Mouse (Mus musculus): Measurements from ENCODE around the gene Sipa1l2. TPM values are rescaled to one million over a fixed set of nuclear protein-coding genes. Genes with fewer than 3 reads are reported as not detected.

Gene Sipa1l2
- polyA plus RNA-seq (2014; fragmentation: Nextera tagmentation; extraction: Ambion mirVana): 4.7 and 4.8 TPM in 2 replicates

DNA sequence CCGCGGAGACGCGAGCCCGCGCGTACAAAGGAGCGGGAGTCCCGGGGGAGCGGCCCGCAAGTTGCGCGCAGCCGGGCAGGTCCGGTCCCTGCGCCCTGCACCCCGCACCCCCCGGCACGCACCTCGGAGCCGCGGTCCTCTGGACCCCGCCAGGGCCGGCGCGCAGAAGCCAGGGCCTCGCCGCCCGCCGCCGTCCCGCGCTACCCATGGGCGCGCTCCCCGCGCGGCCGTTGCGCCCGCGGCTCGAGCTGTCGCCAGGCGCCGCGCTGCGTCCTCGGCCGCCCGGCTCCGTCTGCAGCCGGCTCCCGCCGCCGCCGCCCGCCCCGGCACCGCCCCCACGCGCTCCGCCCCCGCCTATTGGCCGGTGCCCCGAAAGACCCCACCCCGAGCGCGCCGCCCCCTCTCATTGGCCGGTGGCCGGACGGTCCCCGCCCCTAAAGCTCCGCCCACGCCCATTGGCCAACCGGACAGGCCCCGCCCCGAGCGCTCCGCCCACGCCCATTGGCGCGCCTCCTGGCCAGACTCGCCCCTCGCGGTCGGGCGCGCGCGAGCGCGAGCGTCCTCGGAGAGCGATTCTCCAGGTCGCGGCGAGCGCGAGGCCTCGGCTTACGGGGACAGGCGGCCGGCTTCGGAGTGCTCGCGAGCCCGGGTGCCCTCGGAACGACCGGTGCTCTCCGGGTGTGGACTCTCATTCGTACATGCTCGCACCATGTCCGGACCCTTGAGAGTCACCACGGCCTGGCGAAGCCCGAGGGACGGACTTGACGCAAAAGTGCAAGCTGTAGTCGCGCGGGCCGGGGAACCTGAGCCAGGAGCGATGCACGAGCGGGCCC lies at the start of gene Sipa1l2:
TSS of gene Sipa1l2 (minus strand) at position 276 of the 833 bp plus-strand sequence.
- Histone ChIP-seq H3K27me3 (replicated peaks; ENCODE audit: control insufficient read depth, insufficient read depth, low read length) (no peaks in the 10 kb centered on the region), H3K4me3 (ENCODE audit: low read depth, low read length) (peak within 1 kb of the TSS; percentile 68), H3K36me3 (ENCODE audit: control insufficient read depth, insufficient read depth, low read length) (no peaks in the 10 kb centered on the region), H3K27ac (ENCODE audit: low read depth, low read length) (no peak within 1 kb of the TSS; the same call in 1 of the 2 replicates), H3K9me3 (ENCODE audit: control insufficient read depth, low read length) (no peaks in the 10 kb centered on the region), H3K4me1 (replicated peaks; ENCODE audit: control insufficient read depth, insufficient read depth, low read length) (peaks cover 7% of the 10 kb centered on the region), H3K4me2 (peak within 1 kb of the TSS; percentile 93), H3K9ac (ENCODE audit: low read depth, low read length) (peak within 1 kb of the TSS; percentile 69)
- WGBS: under 1% methylated on average over 122 of the region's 129 CpGs
- ATAC-seq (replicated peaks; ENCODE audit: low FRiP score): peak; percentile 93
- peak; percentile 99 for DNase-seq (ENCODE audit: low spot score)

DNA sequence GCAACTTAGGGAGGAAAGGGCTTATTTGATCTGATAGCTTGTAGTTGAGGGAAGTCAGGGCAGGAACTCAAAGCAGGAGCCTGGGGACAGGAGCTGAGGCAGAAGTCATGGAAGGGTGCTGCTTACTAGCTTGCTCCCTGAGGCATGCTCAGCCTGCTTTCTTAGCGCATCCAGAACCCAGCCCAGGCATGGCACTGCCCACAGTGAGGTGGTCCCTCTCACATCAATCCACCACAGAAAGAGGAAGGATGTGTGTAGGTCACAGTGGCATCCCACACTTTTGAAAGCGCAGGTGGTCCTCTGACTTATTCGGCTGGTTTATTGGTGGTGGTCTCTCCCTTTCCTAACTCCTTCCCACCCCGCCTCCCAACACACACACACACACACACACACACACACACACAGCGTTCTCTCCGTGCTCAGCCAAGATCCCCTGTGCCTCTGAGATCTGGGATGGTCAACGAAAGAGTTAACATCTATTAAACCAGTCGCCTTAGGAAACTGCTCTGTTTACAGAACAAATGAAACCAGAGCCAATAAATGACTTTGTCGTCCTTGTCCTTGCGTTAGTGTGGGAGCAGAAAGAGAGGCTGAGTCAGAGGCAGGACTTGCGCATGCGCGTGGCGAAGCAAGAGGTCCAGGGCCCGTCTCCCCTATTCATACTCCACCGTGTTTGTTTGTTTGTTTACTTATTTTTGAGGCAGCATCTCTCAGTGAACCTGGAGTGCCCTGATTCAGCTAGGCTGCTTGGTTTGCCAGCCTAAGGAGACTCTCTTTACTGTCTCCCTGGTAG lies 49.1 kb upstream of the Sipa1l2 start:
- H3K4me1 ChIP-seq (replicated peaks; ENCODE audit: control insufficient read depth, insufficient read depth, low read length): peaks cover 15% of the 10 kb centered on the region
- no peak overlapping the region for H3K4me2 ChIP-seq
- DNase-seq (ENCODE audit: low spot score): no peak
- no peaks in the 10 kb centered on the region for H3K27me3 ChIP-seq (replicated peaks; ENCODE audit: control insufficient read depth, insufficient read depth, low read length)
- H3K4me3 ChIP-seq (ENCODE audit: low read depth, low read length): no peak overlapping the region
- ATAC-seq (replicated peaks; ENCODE audit: low FRiP score): no peak
- H3K9ac ChIP-seq (ENCODE audit: low read depth, low read length): no peak overlapping the region
- WGBS: 75% methylated on average over 16 of the region's 16 CpGs
- H3K27ac ChIP-seq (ENCODE audit: low read depth, low read length): no peak overlapping the region
- no peaks in the 10 kb centered on the region for H3K9me3 ChIP-seq (ENCODE audit: control insufficient read depth, low read length)
- H3K36me3 ChIP-seq (ENCODE audit: control insufficient read depth, insufficient read depth, low read length): no peaks in the 10 kb centered on the region

GRCm38 (mm10) chr8:125616935-125617334 lies 47.3 kb upstream of the Sipa1l2 start:
- 67% methylated on average over 5 of the region's 5 CpGs for WGBS

DNA sequence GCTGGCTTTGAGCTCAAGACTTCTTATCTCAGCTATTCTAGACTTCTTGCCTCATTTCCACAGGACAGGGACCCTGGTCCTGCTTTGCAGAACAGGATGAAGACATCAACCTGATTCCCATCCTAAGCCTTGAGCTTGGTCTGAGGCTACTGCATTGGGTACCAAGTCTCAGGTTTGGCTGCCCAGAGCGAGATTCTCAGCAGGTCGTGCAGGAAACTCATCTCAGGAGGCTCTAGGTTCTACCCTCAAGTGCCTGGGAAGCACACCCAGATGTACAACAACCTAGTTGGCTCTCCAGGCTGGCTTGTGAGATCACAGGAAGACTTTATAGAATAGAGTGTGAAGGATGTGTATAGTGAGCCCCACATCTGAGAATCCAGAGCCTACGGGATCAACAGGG lies 46.4 kb upstream of the Sipa1l2 start:
- no peak overlapping the region for H3K4me3 ChIP-seq (ENCODE audit: low read depth, low read length)
- DNase-seq (ENCODE audit: low spot score) (no peak), ATAC-seq (replicated peaks; ENCODE audit: low FRiP score) (no peak)
- no peaks in the 10 kb centered on the region for H3K27me3 ChIP-seq (replicated peaks; ENCODE audit: control insufficient read depth, insufficient read depth, low read length)
- no peak overlapping the region for H3K4me2 ChIP-seq
- no peak overlapping the region for H3K27ac ChIP-seq (ENCODE audit: low read depth, low read length)
- no peaks in the 10 kb centered on the region for H3K9me3 ChIP-seq (ENCODE audit: control insufficient read depth, low read length)
- peaks cover 15% of the 10 kb centered on the region for H3K4me1 ChIP-seq (replicated peaks; ENCODE audit: control insufficient read depth, insufficient read depth, low read length)
- H3K9ac ChIP-seq (ENCODE audit: low read depth, low read length): no peak overlapping the region
- no peaks in the 10 kb centered on the region for H3K36me3 ChIP-seq (ENCODE audit: control insufficient read depth, insufficient read depth, low read length)
- 82% methylated on average over 3 of the region's 3 CpGs for WGBS

More at GRCm38 (mm10) chr8:125616935-125617334, 47.3 kb upstream of the Sipa1l2 start:
- ATAC-seq (replicated peaks; ENCODE audit: low FRiP score) (no peak), DNase-seq (ENCODE audit: low spot score) (no peak)
- Histone ChIP-seq H3K27me3 (replicated peaks; ENCODE audit: control insufficient read depth, insufficient read depth, low read length) (no peaks in the 10 kb centered on the region), H3K36me3 (ENCODE audit: control insufficient read depth, insufficient read depth, low read length) (no peaks in the 10 kb centered on the region), H3K4me2 (no peak overlapping the region), H3K4me3 (ENCODE audit: low read depth, low read length) (no peak overlapping the region), H3K4me1 (replicated peaks; ENCODE audit: control insufficient read depth, insufficient read depth, low read length) (peaks cover 15% of the 10 kb centered on the region), H3K9me3 (ENCODE audit: control insufficient read depth, low read length) (no peaks in the 10 kb centered on the region), H3K27ac (ENCODE audit: low read depth, low read length) (no peak overlapping the region), H3K9ac (ENCODE audit: low read depth, low read length) (no peak overlapping the region)

DNA sequence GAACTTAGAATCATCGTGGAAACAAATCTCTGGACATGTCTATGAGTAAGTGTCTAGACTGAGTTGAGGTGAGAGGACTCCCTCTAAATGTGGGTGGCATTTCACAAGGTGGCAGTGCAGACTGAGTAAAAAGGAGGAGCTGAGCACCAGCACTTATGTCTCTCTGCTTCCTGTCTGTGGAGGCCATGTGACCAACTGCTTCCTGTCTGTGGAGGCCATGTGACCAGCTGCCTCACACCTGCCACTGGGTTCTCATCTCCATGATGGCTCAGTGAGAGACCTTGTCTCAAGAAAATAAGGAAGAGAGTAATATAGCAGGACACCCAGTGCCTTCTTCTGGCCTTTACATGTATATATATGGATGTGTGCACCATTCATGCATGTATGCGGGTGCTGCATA lies 43.9 kb upstream of the Sipa1l2 start:
- H3K9ac ChIP-seq (ENCODE audit: low read depth, low read length): no peak overlapping the region
- H3K4me2 ChIP-seq: no peak overlapping the region
- no peak for ATAC-seq (replicated peaks; ENCODE audit: low FRiP score)
- 88% methylated on average over 2 of the region's 2 CpGs for WGBS
- no peaks in the 10 kb centered on the region for H3K36me3 ChIP-seq (ENCODE audit: control insufficient read depth, insufficient read depth, low read length)
- no peaks in the 10 kb centered on the region for H3K27me3 ChIP-seq (replicated peaks; ENCODE audit: control insufficient read depth, insufficient read depth, low read length)
- no peak overlapping the region for H3K27ac ChIP-seq (ENCODE audit: low read depth, low read length)
- H3K4me1 ChIP-seq (replicated peaks; ENCODE audit: control insufficient read depth, insufficient read depth, low read length): peaks cover 5% of the 10 kb centered on the region; the same call in 1 of the 2 replicates
- no peak overlapping the region for H3K4me3 ChIP-seq (ENCODE audit: low read depth, low read length)
- DNase-seq (ENCODE audit: low spot score): no peak
- no peaks in the 10 kb centered on the region for H3K9me3 ChIP-seq (ENCODE audit: control insufficient read depth, low read length)

DNA sequence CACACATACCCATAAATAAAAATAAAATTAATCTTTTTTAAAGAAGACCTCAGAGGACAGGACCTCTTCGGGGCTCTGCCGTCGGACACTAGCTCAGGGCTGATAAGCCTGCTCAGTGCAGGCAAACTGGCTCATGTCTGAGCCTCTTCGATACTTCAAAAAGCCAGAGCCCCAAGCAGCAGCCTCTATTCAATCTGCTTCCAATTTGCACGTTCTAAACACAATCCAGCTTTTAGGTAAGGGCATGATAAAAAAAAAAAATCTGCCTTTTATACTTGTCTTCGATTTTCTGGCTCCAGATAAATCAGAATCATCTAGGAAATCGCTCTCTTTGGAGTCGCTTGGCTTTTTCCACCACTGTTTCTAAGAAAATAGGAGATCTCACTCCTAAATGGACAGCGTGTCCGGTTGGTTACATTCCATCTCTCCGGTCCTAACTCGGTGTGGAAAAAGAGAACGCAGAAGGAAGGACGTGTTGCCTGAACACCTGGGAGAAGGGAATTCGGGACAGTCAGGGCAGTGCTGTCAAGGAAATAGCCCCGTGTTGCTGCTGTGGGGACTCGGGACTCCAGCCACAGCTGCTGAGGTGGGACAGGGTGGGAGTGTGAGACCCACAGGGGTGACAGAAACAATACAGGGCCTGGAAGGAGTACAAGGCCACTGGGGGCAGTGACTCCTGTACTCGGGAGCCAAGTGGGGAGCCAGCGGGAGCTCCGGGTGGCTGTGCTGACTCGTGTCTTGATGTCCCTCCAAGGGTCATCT lies 42.4 kb upstream of the Sipa1l2 start:
- Histone ChIP-seq H3K9me3 (ENCODE audit: control insufficient read depth, low read length) (no peaks in the 10 kb centered on the region), H3K27me3 (replicated peaks; ENCODE audit: control insufficient read depth, insufficient read depth, low read length) (no peaks in the 10 kb centered on the region), H3K4me3 (ENCODE audit: low read depth, low read length) (no peak overlapping the region), H3K4me1 (replicated peaks; ENCODE audit: control insufficient read depth, insufficient read depth, low read length) (0 out of 2 replicates have a peak, but pooled peaks cover under 1% of the 10 kb centered on the region), H3K27ac (ENCODE audit: low read depth, low read length) (no peak overlapping the region), H3K4me2 (no peak overlapping the region), H3K9ac (ENCODE audit: low read depth, low read length) (no peak overlapping the region), H3K36me3 (ENCODE audit: control insufficient read depth, insufficient read depth, low read length) (no peaks in the 10 kb centered on the region)
- ATAC-seq (replicated peaks; ENCODE audit: low FRiP score) (no peak), DNase-seq (ENCODE audit: low spot score) (no peak)
- WGBS: 75% methylated on average over 21 of the region's 21 CpGs

DNA sequence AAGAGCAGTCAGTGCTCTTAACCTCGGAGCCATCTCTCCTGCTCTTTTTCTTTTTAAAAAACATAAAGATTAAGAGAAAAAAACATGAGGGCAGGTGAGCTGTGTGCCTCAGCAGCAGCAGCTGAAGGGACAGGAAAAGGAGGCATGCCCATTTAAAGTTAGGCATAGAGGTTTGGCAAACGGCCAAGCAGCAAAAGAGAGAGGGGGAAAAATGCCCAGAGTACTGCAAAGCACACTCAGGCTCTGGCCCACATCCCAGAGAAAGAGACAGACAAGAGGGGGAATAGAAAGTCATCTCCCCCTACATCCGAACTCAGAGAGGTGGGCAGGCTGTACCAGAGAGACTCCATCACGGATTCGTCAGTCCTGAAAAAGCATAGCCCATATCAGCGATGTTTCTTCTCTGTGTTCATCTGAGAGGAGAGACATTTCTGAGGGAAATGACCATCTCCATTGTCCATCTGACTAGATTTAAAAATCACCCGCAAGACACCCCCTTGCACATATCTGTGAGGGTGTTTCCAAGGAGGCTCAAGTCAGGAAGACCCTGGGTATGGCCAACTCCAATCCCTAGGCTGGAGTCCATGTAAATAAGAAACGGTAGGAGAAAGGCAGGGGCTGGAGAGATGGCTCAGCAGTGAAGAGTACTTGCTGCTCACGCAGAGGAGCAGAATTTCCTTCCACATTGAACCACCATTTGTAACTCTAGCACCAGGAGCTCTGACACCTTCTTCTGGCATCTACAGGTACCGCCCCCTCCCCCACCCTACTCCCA lies 41.6 kb upstream of the Sipa1l2 start:
- Histone ChIP-seq H3K4me2 (no peak overlapping the region), H3K9me3 (ENCODE audit: control insufficient read depth, low read length) (no peaks in the 10 kb centered on the region), H3K36me3 (ENCODE audit: control insufficient read depth, insufficient read depth, low read length) (no peaks in the 10 kb centered on the region), H3K27ac (ENCODE audit: low read depth, low read length) (no peak overlapping the region), H3K4me3 (ENCODE audit: low read depth, low read length) (no peak overlapping the region), H3K27me3 (replicated peaks; ENCODE audit: control insufficient read depth, insufficient read depth, low read length) (no peaks in the 10 kb centered on the region), H3K4me1 (replicated peaks; ENCODE audit: control insufficient read depth, insufficient read depth, low read length) (no peaks in the 10 kb centered on the region), H3K9ac (ENCODE audit: low read depth, low read length) (no peak overlapping the region)
- 79% methylated on average over 10 of the region's 10 CpGs for WGBS
- no peak for DNase-seq (ENCODE audit: low spot score)
- ATAC-seq (replicated peaks; ENCODE audit: low FRiP score): no peak

- no peak overlapping the region for H3K9ac ChIP-seq (ENCODE audit: low read depth, low read length)
- H3K4me3 ChIP-seq (ENCODE audit: low read depth, low read length): no peak overlapping the region
- no peak overlapping the region for H3K27ac ChIP-seq (ENCODE audit: low read depth, low read length)
- H3K4me2 ChIP-seq: no peak overlapping the region
- WGBS: 77% methylated on average over 6 of the region's 6 CpGs
- no peak for DNase-seq (ENCODE audit: low spot score)
- H3K27me3 ChIP-seq (replicated peaks; ENCODE audit: control insufficient read depth, insufficient read depth, low read length): no peaks in the 10 kb centered on the region
- H3K4me1 ChIP-seq (replicated peaks; ENCODE audit: control insufficient read depth, insufficient read depth, low read length): no peaks in the 10 kb centered on the region; the same call in 1 of the 2 replicates
- H3K36me3 ChIP-seq (ENCODE audit: control insufficient read depth, insufficient read depth, low read length): no peaks in the 10 kb centered on the region
- no peak for ATAC-seq (replicated peaks; ENCODE audit: low FRiP score)
- no peaks in the 10 kb centered on the region for H3K9me3 ChIP-seq (ENCODE audit: control insufficient read depth, low read length)
Observed at GRCm38 (mm10) chr8:125609737-125610136, 40.1 kb upstream of the Sipa1l2 start.

Data from liver, embryonic 11.5 days (tissue).